Mouse (Mus musculus) retina, adult 2 months (tissue): ENCODE measurements around the gene Pkdrej.
"Not testable (repeated sequence)": the region's sequence is repeated elsewhere in the genome, so short reads cannot be mapped to it uniquely, and the experiment has no call there.

Experiments
- DNase-seq: peaks from one replicate; pipeline ENCODE4 v3.0.0-alpha.2; 2012; ENCODE audit warnings: low read depth, low spot score

Pkdrej gene

GRCm38 (mm10) chr15:85810462-85810805 is 11.1 kb downstream of the Pkdrej start:
- DNase-seq = no peak

- DNase-seq = no peak
These were observed 12.4 kb downstream of the Pkdrej start for GRCm38 (mm10) chr15:85809091-85809490.

- DNase-seq = no peak
These were observed 13.1 kb downstream of the Pkdrej start for GRCm38 (mm10) chr15:85808434-85808833.

- no peak for DNase-seq
These were observed 13.5 kb downstream of the Pkdrej start for GRCm38 (mm10) chr15:85808031-85808430.

- DNase-seq = no peak
These were observed 14.1 kb downstream of the Pkdrej start for GRCm38 (mm10) chr15:85807404-85807803.

GRCm38 (mm10) chr15:85806886-85807285 is 14.6 kb downstream of the Pkdrej start:
- no peak for DNase-seq

GRCm38 (mm10) chr15:85802931-85803330 is 18.6 kb downstream of the Pkdrej start:
- no peak for DNase-seq

- DNase-seq = no peak
These were observed 22.9 kb downstream of the Pkdrej start for GRCm38 (mm10) chr15:85798676-85799075.

GRCm38 (mm10) chr15:85795516-85795915 is 26.0 kb downstream of the Pkdrej start:
- no peak for DNase-seq

GRCm38 (mm10) chr15:85792819-85793218 is 28.7 kb downstream of the Pkdrej start:
- no peak for DNase-seq

- no peak for DNase-seq
These were observed 30.1 kb downstream of the Pkdrej start for GRCm38 (mm10) chr15:85791449-85791848.

- no peak for DNase-seq
These were observed 32.9 kb downstream of the Pkdrej start for GRCm38 (mm10) chr15:85788633-85789032.

GRCm38 (mm10) chr15:85788051-85788450 is 33.5 kb downstream of the Pkdrej start:
- no peak for DNase-seq

- DNase-seq = no peak
These were observed 34.1 kb downstream of the Pkdrej start for GRCm38 (mm10) chr15:85787482-85787881.

- no peak for DNase-seq
These were observed 34.8 kb downstream of the Pkdrej start for GRCm38 (mm10) chr15:85786711-85787110.

- no peak for DNase-seq
These were observed 37.2 kb downstream of the Pkdrej start for GRCm38 (mm10) chr15:85784341-85784740.

- DNase-seq = no peak
These were observed 38.4 kb downstream of the Pkdrej start for GRCm38 (mm10) chr15:85783146-85783545.

- not testable (repeated sequence) for DNase-seq
These were observed 42.6 kb downstream of the Pkdrej start for GRCm38 (mm10) chr15:85778891-85779290.

GRCm38 (mm10) chr15:85776771-85777170 is 44.8 kb downstream of the Pkdrej start:
- no peak for DNase-seq

- no peak for DNase-seq
These were observed 45.3 kb downstream of the Pkdrej start for GRCm38 (mm10) chr15:85776241-85776640.

- DNase-seq = no peak
These were observed 46.5 kb downstream of the Pkdrej start for GRCm38 (mm10) chr15:85775001-85775400.

- no peak for DNase-seq
These were observed 47.1 kb downstream of the Pkdrej start for GRCm38 (mm10) chr15:85774419-85774818.

- no peak for DNase-seq
These were observed 49.3 kb downstream of the Pkdrej start for GRCm38 (mm10) chr15:85772146-85772740.
